Mouse (Mus musculus): ENCODE results near the gene Ccl27b. TPM values are rescaled to one million over a fixed set of nuclear protein-coding genes. Genes with fewer than 3 reads are reported as not detected.
"Not testable (repeated sequence)": the region's sequence is repeated elsewhere in the genome, so short reads cannot be mapped to it uniquely, and the experiment has no call there.

The Ccl27b gene
- total RNA-seq (2021) (not detected), polyA plus RNA-seq (2012; rRNA removed) (not detected in 2 replicates)
- long read RNA-seq: 0 reads

DNA sequence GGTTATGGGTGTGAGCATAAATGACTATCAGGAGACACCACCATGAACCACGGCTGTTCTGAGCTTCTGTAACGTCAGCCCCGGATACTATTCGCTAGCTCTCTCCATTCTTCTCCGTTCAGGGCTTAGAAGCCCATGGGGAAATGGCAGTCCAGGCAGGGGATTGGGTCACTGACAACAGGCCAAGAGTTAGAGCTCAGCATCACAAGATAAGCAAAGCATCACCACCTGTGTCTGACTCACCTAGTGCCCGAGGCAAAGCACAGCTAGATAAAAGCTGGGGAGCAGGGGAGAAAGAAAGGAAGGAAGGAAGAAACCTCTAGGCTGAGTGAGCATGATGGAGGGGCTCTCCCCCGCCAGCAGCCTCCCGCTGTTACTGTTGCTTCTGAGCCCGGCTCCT lies at the start of gene Ccl27b:
Ccl27b (plus strand) TSS at position 301 of the 400 bp plus-strand sequence.
- DNase-seq; intact Hi-C loops (cut with DNase I); H3K27ac ChIP-seq; H3K4me3 ChIP-seq; H3K36me3 ChIP-seq (ENCODE audit: control insufficient read depth, insufficient read depth, low read length); H3K27me3 ChIP-seq (ENCODE audit: control insufficient read depth, insufficient read depth, low read length); H3K79me2 ChIP-seq (replicated peaks; ENCODE audit: control insufficient read depth, insufficient read depth, low read length); H3K9ac ChIP-seq (ENCODE audit: low read depth, low read length); H3K4me1 ChIP-seq (ENCODE audit: control insufficient read depth, insufficient read depth, low read length): not testable (repeated sequence)
- WGBS: no CpG with 5 or more reads among the region's 9 CpGs

DNA sequence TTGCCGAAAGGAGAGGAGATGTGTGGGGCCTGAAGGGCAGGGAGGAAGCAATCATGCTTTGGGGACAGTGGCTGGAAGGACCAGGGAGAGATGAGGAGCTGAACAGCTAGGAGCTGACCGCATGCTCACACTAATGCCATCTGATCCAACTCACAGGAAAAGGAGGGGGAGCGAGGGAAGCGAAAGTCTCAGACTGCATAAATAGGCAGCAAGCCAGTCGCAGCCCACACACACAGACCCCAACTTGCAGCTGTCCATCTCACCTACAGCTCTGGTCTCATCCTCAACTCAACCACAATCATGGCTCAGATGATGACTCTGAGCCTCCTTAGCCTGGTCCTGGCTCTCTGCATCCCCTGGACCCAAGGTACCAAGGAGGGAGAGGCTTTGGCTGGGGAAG lies 43.2 kb upstream of the Ccl27b start, which contains the start of gene Gm10591:
Gm10591 (plus strand) TSS at position 301 of the 400 bp plus-strand sequence.
- DNase-seq; H3K4me3 ChIP-seq; H3K36me3 ChIP-seq (ENCODE audit: control insufficient read depth, insufficient read depth, low read length); intact Hi-C loops (cut with DNase I); H3K9ac ChIP-seq (ENCODE audit: low read depth, low read length); H3K27me3 ChIP-seq (ENCODE audit: control insufficient read depth, insufficient read depth, low read length); H3K4me1 ChIP-seq (ENCODE audit: control insufficient read depth, insufficient read depth, low read length); H3K79me2 ChIP-seq (replicated peaks; ENCODE audit: control insufficient read depth, insufficient read depth, low read length); H3K27ac ChIP-seq: not testable (repeated sequence)
- no CpG with 5 or more reads among the region's 5 CpGs for WGBS

DNA sequence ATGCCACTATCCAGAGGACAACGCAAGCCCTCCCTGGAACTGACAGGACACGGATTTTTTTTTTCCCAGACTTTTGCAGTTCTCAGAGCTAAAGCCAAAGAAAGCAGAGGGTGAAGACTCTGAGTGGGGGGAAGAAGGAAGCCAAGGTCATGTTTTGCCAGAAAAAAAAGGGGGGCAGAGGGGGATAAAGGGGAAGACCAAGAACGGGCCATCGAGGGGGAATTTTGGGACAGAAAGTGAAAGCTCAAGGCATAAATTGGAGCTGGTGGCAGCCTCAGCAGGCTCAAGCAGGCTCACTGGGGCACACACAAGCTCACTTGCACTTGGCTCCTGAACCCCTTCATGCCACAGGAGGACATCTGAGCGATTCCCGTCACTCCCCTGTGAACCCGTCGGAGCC lies 25.6 kb upstream of the Ccl27b start, which contains the start of gene Gm2564:
Gm2564 (plus strand) TSS at position 301 of the 400 bp plus-strand sequence.
- DNase-seq; H3K4me3 ChIP-seq; H3K27ac ChIP-seq; H3K79me2 ChIP-seq (replicated peaks; ENCODE audit: control insufficient read depth, insufficient read depth, low read length); H3K36me3 ChIP-seq (ENCODE audit: control insufficient read depth, insufficient read depth, low read length); intact Hi-C loops (cut with DNase I); H3K9ac ChIP-seq (ENCODE audit: low read depth, low read length); H3K4me1 ChIP-seq (ENCODE audit: control insufficient read depth, insufficient read depth, low read length); H3K27me3 ChIP-seq (ENCODE audit: control insufficient read depth, insufficient read depth, low read length): not testable (repeated sequence)
- no CpG with 5 or more reads among the region's 8 CpGs for WGBS

DNA sequence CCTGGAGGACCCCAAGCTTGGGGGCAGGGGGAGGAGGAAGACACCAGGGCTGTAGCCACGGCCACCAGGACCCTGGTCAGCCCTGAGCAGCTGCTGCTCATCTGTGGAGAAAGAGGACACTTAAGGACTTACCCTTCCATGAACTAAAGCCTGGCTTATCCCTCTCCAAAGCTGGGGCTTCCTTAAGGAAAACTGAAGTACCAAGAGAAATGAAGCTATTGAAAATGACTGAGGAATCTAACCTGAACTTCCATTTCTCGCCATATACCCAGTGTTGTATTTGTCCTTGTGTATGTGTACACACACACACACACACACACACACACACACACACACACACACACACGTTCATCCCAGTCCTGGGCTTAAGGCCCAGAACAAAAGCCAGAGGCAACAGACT lies 6.7 kb downstream of the Ccl27b start, which contains the start of gene Il11ra2:
Il11ra2 (minus strand) TSS at position 101 of the 400 bp plus-strand sequence.
- DNase-seq; H3K9ac ChIP-seq (ENCODE audit: low read depth, low read length); H3K79me2 ChIP-seq (replicated peaks; ENCODE audit: control insufficient read depth, insufficient read depth, low read length); H3K27ac ChIP-seq; H3K4me1 ChIP-seq (ENCODE audit: control insufficient read depth, insufficient read depth, low read length); H3K4me3 ChIP-seq; intact Hi-C loops (cut with DNase I); H3K36me3 ChIP-seq (ENCODE audit: control insufficient read depth, insufficient read depth, low read length); H3K27me3 ChIP-seq (ENCODE audit: control insufficient read depth, insufficient read depth, low read length): not testable (repeated sequence)
- WGBS: no CpG with 5 or more reads among the region's 3 CpGs

DNA sequence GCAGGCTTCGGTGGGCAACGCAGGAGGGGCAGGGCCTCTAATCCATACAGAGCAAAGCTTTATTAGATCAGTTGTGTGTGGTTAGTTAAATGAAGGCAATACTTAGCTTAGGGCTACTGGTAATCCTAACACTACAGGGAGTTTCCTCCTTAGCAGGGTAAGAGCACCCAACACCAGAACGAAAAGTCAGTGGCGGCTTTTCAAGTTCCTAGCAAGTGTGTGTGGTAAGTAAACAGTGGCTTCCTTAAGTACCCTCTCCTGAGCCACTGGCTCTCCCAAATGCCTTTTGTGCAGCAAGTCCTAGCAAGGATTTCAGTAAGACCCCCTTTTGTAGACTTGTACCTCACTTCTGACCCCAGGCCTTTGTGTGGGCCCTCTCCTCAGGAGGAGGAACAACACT lies 20.4 kb downstream of the Ccl27b start:
- intact Hi-C loops (cut with DNase I); DNase-seq; H3K27me3 ChIP-seq (ENCODE audit: control insufficient read depth, insufficient read depth, low read length); H3K9ac ChIP-seq (ENCODE audit: low read depth, low read length); H3K36me3 ChIP-seq (ENCODE audit: control insufficient read depth, insufficient read depth, low read length); H3K79me2 ChIP-seq (replicated peaks; ENCODE audit: control insufficient read depth, insufficient read depth, low read length); H3K4me1 ChIP-seq (ENCODE audit: control insufficient read depth, insufficient read depth, low read length); H3K27ac ChIP-seq; H3K4me3 ChIP-seq: not testable (repeated sequence)
- WGBS: no CpG with 5 or more reads among the region's 4 CpGs

DNA sequence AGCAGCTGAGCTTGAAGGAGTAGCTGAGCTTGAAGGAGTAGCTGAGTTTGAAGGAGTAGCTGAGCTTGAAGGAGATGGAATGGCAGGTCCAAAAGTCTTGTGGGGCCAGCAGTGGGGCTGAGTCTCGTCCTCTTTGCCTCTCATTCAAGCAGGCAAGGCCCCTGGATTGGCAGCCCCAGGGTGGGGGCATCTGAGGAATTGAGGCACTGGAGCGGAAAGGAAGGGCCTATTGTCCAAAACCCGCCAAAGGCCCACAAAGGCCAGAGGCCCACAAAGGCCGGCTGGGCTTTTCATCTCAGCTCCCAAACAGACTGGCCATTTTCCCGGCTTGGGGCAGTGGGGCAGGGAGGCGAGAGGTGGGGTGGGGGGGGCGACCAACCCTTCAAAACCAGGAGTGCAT lies 24.3 kb downstream of the Ccl27b start:
- H3K9ac ChIP-seq (ENCODE audit: low read depth, low read length); intact Hi-C loops (cut with DNase I); H3K27me3 ChIP-seq (ENCODE audit: control insufficient read depth, insufficient read depth, low read length); H3K27ac ChIP-seq; DNase-seq; H3K36me3 ChIP-seq (ENCODE audit: control insufficient read depth, insufficient read depth, low read length); H3K4me3 ChIP-seq; H3K4me1 ChIP-seq (ENCODE audit: control insufficient read depth, insufficient read depth, low read length); H3K79me2 ChIP-seq (replicated peaks; ENCODE audit: control insufficient read depth, insufficient read depth, low read length): not testable (repeated sequence)
- WGBS: no CpG with 5 or more reads among the region's 7 CpGs

DNA sequence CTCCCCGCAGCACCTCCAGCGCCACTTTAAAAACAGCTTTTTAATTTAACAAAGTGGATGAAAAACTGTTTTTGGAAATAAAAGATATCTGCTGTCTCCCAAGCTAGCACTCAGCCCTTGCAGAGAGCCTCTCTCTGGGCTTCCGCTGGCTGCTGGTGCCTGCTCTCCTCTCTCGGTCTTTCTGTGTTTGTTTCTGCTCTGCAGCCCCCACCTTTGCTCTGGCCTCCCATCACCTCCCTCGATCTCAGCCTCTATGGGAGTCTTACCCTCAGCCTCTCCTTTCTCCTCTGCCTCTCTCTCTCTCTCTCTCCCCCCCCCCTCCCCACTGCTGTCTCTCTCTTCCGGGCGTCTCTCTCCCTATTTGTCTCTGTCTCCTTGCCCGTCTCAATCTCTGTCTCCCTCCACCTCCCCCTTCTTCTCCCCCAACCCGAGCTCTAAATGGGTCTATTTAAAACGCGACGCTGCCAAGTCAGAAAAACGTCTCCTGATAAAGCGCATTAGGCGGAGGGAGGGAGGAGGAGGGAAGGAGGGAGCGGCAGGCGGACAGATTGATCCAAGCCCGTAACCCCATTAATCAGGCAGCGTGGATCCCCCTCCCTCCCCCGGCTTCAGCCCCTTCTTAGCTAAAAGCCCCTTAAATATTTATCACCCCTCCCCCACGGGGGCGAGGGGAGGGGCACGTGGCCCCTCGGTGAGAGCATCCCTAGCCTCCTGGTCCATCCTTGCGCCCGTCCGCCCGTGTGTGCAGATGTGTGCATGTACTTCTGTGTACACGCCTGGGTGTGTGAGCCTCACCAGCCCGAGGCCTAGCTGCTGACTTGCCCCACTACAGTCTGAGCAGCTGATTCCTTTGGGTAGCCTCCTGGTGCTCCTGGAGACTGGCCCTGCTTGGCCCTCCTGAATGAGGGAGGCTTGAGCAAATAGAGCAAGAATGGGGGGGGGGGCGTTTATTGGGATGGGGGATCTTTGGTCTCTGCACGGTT lies 25.6 kb downstream of the Ccl27b start:
- WGBS: no CpG with 5 or more reads among the region's 32 CpGs
- DNase-seq; intact Hi-C loops (cut with DNase I): not testable (repeated sequence)

DNA sequence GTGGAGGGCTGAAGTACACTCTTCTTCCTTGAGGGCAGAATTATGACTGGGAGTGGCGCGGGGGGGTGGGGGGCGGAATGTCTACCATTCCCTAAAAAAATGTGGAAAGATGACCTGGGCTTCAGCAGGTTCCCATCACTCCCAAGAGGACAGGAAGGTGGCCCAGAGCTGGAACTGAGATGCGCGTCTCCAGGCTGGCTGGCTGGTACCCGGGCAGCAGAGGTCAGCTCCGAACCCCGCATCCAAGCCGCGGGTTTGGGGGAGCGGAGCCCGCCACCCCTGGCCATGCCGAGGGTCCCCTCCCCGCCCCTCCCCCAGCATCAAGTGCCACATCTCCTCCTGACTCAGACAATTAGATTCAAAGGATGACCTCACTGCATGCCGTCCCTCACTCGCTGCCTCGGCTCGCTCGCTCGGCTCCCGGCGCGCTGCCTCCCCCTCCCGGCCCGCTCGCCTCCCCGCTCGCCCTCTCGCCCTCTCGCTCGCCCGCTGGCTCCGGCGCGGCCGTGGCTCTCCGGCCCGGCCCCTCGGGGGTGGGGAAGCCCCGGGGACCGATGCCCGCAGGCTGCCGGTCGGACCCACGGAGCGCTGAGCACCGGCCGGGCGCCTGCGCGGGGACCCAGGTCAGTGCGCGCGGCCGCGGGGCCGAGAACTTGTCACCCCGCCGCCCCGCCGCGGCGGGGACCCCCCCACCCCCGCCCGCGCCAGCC lies 26.6 kb downstream of the Ccl27b start:
- H3K27me3 ChIP-seq (ENCODE audit: control insufficient read depth, insufficient read depth, low read length); H3K4me1 ChIP-seq (ENCODE audit: control insufficient read depth, insufficient read depth, low read length); H3K9ac ChIP-seq (ENCODE audit: low read depth, low read length); H3K27ac ChIP-seq; H3K36me3 ChIP-seq (ENCODE audit: control insufficient read depth, insufficient read depth, low read length); DNase-seq; intact Hi-C loops (cut with DNase I); H3K79me2 ChIP-seq (replicated peaks; ENCODE audit: control insufficient read depth, insufficient read depth, low read length); H3K4me3 ChIP-seq: not testable (repeated sequence)
- WGBS: no CpG with 5 or more reads among the region's 66 CpGs

More for the DNA sequence above, 25.6 kb downstream of the Ccl27b start:
- not testable (repeated sequence) for H3K4me1 ChIP-seq (ENCODE audit: control insufficient read depth, insufficient read depth, low read length); H3K9ac ChIP-seq (ENCODE audit: low read depth, low read length); H3K4me3 ChIP-seq; H3K27me3 ChIP-seq (ENCODE audit: control insufficient read depth, insufficient read depth, low read length); H3K27ac ChIP-seq; H3K36me3 ChIP-seq (ENCODE audit: control insufficient read depth, insufficient read depth, low read length); H3K79me2 ChIP-seq (replicated peaks; ENCODE audit: control insufficient read depth, insufficient read depth, low read length)

DNA sequence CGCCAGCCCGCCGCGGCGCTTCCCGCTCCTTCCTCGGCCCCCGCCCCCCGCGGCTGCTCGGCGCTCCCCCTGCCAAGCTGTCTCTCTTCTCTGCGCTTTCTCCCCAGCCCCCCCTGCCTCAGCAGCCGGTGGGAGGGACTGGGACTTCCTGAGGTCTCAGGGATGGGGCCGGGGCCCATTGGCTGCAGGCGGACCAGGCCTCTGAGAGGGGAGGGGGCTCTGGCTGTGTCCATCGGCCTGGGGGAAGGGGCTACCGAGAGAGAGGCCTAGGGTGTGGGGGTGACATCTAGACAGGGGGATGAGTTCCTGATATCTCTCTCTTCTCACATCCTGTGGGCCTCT lies 27.1 kb downstream of the Ccl27b start:
- intact Hi-C loops (cut with DNase I); H3K36me3 ChIP-seq (ENCODE audit: control insufficient read depth, insufficient read depth, low read length); H3K79me2 ChIP-seq (replicated peaks; ENCODE audit: control insufficient read depth, insufficient read depth, low read length); H3K27ac ChIP-seq; H3K9ac ChIP-seq (ENCODE audit: low read depth, low read length); H3K4me3 ChIP-seq; H3K4me1 ChIP-seq (ENCODE audit: control insufficient read depth, insufficient read depth, low read length); H3K27me3 ChIP-seq (ENCODE audit: control insufficient read depth, insufficient read depth, low read length); DNase-seq: not testable (repeated sequence)
- no CpG with 5 or more reads among the region's 18 CpGs for WGBS

Data from heart, adult 2 months (tissue).